Mouse (Mus musculus) megakaryocyte, embryonic 14.5 days (primary cell): ENCODE results near the gene Ctdnep1.

Source experiments
- FLI1 ChIP-seq: IDR thresholded peaks from 2 replicates; pipeline ENCODE4 v1.6.1; 2012; ENCODE audit warnings: low read length, inconsistent platforms, mixed read lengths
- GATA1 ChIP-seq: IDR thresholded peaks from 3 replicates; pipeline ENCODE4 v1.6.1; 2012; ENCODE audit warnings: mixed read lengths, low read length, inconsistent platforms, borderline replicate concordance

DNA sequence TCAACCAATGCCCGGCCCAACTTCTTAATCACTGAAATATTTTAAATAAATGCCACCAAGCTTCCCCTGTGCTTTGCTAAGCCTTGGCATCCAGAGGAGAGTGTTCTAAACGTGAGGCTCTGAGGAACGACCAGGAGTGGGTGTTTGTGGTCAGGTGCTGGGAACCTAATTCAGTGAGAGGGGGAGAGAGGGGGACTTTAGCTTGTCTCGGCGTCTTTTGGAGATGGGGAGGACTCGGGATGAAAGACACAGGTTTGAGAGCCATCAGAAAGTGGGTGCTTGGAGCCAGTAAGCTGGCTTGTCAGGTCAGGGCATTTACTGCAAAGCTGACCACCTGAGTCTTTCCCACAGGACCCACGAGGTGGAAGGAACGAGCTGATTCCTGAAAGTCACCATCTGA lies 49.2 kb upstream of the Ctdnep1 start:
- TF ChIP-seq GATA1 (no peak), FLI1 (no peak)
